Mouse (Mus musculus): ENCODE measurements at regions not wholly inside any gene's neighbourhood (a gene's known extent, or its start where the extent isn't known, plus 50 kb on each side); places are given as distances from the start of the nearest gene placed in this dataset.

GRCm38 (mm10) chr1:155041592-155041991 is 57.8 kb downstream of the Ier5 start:
- no peak for DNase-seq (ENCODE audit: low spot score)

- DNase-seq (ENCODE audit: low spot score) = no peak
Measured at GRCm38 (mm10) chr1:155040939-155041371, 58.5 kb downstream of the Ier5 start.

- no peak for DNase-seq (ENCODE audit: low spot score)
Measured at GRCm38 (mm10) chr1:155040086-155040726, 59.2 kb downstream of the Ier5 start.

GRCm38 (mm10) chr1:155038631-155039625 is 60.5 kb downstream of the Ier5 start:
- no peak for DNase-seq (ENCODE audit: low spot score)

- DNase-seq (ENCODE audit: low spot score) = no peak
Measured at GRCm38 (mm10) chr1:155037479-155037878, 62.0 kb downstream of the Ier5 start.

GRCm38 (mm10) chr1:155030908-155031307 is 68.5 kb downstream of the Ier5 start:
- no peak for DNase-seq (ENCODE audit: low spot score)

GRCm38 (mm10) chr1:155029195-155029879 is 70.1 kb downstream of the Ier5 start:
- DNase-seq (ENCODE audit: low spot score) = no peak

GRCm38 (mm10) chr1:155028735-155029134 is 70.7 kb downstream of the Ier5 start:
- DNase-seq (ENCODE audit: low spot score) = no peak

- no peak for DNase-seq (ENCODE audit: low spot score)
Measured at GRCm38 (mm10) chr1:155028147-155028546, 71.3 kb downstream of the Ier5 start.

GRCm38 (mm10) chr1:155027583-155027982 is 71.9 kb downstream of the Ier5 start:
- no peak for DNase-seq (ENCODE audit: low spot score)

- DNase-seq (ENCODE audit: low spot score) = no peak
Measured at GRCm38 (mm10) chr1:155025862-155026478, 73.5 kb downstream of the Ier5 start.

- DNase-seq (ENCODE audit: low spot score) = no peak
Measured at GRCm38 (mm10) chr1:155023324-155023723, 76.1 kb downstream of the Ier5 start.

- DNase-seq (ENCODE audit: low spot score) = no peak
Measured at GRCm38 (mm10) chr1:155015669-155016068, 83.8 kb downstream of the Ier5 start.

- no peak for DNase-seq (ENCODE audit: low spot score)
Measured at GRCm38 (mm10) chr1:155014944-155015343, 84.5 kb downstream of the Ier5 start.

GRCm38 (mm10) chr1:155013784-155014183 is 85.7 kb downstream of the Ier5 start:
- DNase-seq (ENCODE audit: low spot score) = no peak

GRCm38 (mm10) chr1:155013361-155013760 is 86.1 kb downstream of the Ier5 start:
- no peak for DNase-seq (ENCODE audit: low spot score)

GRCm38 (mm10) chr1:155006539-155007486 is 92.6 kb downstream of the Ier5 start:
- peak; percentile 68 for DNase-seq (ENCODE audit: low spot score)

- DNase-seq (ENCODE audit: low spot score) = no peak
Measured at GRCm38 (mm10) chr1:155006099-155006498, 93.3 kb downstream of the Ier5 start.

GRCm38 (mm10) chr1:155000301-155000700 is 99.1 kb downstream of the Ier5 start:
- no peak for DNase-seq (ENCODE audit: low spot score)

GRCm38 (mm10) chr1:154999501-155000131 is 99.8 kb downstream of the Ier5 start:
- DNase-seq (ENCODE audit: low spot score) = no peak
